Mouse (Mus musculus) central nervous system, embryonic 18 days (tissue): Measurements from ENCODE around the gene Zfp963. TPM values are rescaled to one million over a fixed set of nuclear protein-coding genes. Genes with fewer than 3 reads are reported as not detected.

Experiments used
- polyA plus RNA-seq: library from polyadenylated mRNA; depleted of rRNA; stranded (reverse); fragments of >200 nt; gene quantifications from 2 replicates; pipeline ENCODE4 v1.2.3, GENCODE M21; 2012; rRNA removed

The Zfp963 gene
- 7.2 and 8.6 TPM in 2 replicates for polyA plus RNA-seq

DNA sequence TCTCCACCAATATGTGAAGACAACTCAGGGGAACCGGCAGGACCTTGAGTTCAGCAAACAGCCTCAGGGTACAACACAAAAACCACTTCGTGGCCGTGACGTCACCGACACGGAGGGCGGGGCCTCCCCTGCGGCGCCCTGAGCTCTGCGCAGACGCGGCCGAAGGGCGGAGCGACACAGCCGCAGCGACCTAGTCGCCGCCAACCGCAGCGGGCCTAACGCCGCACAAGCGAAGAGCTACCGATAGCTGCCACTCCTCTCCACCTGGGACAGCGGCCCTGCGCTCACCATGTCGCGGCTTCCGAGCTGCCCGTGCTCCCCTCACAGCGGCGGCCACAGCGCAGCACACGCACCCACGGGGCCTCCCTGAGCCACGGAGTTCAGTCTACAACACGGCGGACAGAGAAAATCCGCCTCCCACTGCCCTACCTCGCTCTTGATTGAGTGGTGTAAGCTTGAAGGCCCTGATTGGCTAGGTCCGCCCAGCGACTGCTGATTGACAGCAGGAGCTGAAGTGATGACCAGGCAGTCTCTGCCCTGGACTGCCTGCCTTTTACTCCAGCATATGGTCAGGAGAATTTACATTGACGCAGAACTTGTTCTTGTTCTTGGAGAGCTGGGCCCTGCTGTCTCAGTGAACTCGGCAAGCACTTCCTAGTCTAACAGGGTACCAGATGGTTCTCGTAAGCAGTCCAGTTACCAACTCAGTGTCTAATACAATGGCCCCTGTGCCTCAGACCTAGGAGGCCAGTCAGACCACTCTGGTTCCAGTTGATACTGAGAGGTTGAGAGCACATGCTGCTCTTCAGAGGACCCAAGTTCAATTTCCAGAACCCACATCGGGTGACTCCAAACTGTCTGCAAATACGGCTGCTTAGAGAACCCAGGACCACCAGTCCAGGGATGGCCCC lies at the start of gene Zfp963:
Gene Zfp963, minus strand, starts transcription at position 427 of the 911 bp plus-strand sequence.

DNA sequence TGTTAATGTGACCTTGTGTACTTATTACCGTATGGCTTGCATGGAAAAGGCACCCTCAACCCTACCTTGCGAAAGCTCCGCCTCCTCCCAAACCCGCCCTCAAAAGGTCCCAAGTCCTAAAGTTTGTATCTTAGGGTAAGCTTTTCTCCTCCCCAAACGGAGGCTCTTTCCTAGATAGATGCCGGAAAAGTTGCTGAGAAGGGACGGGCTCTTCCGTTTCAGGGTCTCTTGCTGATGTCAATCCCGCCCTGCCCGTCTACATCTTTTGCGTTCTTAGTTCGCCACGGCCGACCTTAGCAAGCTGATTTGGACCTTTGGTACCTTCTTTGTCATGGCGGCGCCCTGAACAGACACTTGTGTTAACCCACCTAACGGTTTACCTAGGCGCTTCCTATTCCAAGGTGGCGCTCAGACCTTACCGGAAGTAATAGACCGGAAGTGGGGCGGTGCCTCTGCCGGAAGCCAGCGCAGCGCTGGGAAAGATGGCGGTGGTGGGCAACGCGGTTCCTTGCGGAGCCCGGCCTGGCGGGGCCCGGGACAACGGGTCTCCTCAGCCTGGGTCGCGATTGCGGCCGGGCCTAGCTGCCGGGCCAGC lies 41.1 kb upstream of the Zfp963 start, which contains the start of the genes Atp13a1 and Zfp866:
Gene Atp13a1, plus strand, starts transcription at position 391 of the 595 bp plus-strand sequence.
Gene Zfp866, minus strand, starts transcription at position 406 of the 595 bp plus-strand sequence.

DNA sequence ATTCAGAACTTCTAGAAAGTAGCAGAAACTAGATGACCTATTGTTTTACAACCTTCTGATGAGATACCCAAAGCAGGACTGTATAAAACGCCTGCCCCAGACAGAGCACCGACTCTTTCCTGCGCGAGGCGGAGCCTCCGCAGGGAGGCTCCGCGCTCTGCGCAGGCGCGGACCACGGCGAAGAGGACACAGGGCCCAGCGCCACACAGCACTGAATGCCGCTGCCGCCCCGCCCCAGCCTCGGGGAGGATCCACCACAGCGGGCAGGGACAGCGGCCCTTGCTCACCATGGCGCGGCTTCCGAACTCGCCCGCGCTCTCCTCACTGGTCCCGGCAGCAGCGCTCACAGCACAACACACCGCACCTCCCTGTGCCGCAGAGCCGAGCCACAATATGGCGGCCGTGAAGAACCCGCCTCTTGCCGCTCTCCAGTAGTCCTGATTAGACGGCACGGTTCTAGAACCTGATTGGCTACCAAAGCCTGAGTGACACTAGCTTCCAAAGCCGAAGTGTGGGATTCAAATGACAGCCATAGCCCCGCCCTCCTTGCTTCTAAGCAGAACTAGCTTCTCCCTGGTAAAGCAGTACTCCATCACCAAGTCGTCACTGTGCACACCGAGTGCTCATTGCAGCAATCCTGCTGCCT lies 24.9 kb upstream of the Zfp963 start, which contains the start of gene Gm20422:
Gene Gm20422, minus strand, starts transcription at position 384 of the 646 bp plus-strand sequence.

DNA sequence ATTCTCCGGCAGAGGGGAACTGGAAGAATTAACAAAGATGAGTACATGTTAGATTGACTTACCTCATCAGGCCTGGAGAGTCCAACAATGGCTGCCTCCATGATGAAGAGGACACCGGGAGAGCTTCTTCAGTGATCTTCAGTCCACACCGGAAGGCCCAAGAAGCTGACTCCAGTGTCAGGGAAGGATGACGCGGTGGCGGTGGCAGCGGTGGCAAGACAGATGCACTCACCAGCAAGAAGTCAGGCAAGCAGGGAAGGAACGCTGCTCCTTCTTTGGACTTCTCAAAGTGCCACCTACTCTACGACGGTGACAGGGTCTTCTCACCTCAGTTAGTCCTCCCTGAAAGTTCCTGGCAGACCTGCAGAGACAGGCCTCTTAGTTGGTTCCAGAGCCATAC lies 39.1 kb downstream of the Zfp963 start, which contains the start of gene Zfp869:
Gene Zfp869, minus strand, starts transcription at position 101 of the 400 bp plus-strand sequence.

Other genes starting within 250 kb of the Zfp963 start
- gene Gm7697, start 227.0 kb downstream of the Zfp963 start, polyA plus RNA-seq: 0.08 and 0.09 TPM in 2 replicates
- 19.2 and 19.7 TPM in 2 replicates for gene Zfp868, start 124.4 kb downstream of the Zfp963 start, polyA plus RNA-seq
- gene Zfp964, start 95.5 kb downstream of the Zfp963 start, polyA plus RNA-seq: 2.4 and 2.8 TPM in 2 replicates
- gene Zfp869, start 39.2 kb downstream of the Zfp963 start, polyA plus RNA-seq: 16.3 and 17.7 TPM in 2 replicates
- 0.95 and 1.2 TPM in 2 replicates for gene Gm20422, start 24.9 kb upstream of the Zfp963 start, polyA plus RNA-seq
- 75.2 and 80.1 TPM in 2 replicates for gene Atp13a1, start 41.2 kb upstream of the Zfp963 start, polyA plus RNA-seq
- gene Zfp866, start 41.2 kb upstream of the Zfp963 start, polyA plus RNA-seq: 32.2 and 32.9 TPM in 2 replicates
- 85.4 and 95.9 TPM in 2 replicates for gene Gmip, start 58.7 kb upstream of the Zfp963 start, polyA plus RNA-seq
- gene Lpar2, start 72.5 kb upstream of the Zfp963 start, polyA plus RNA-seq: 5.8 and 6.4 TPM in 2 replicates
- 29.2 and 35.4 TPM in 2 replicates for gene Pbx4, start 82.5 kb upstream of the Zfp963 start, polyA plus RNA-seq
- 7.6 and 7.8 TPM in 2 replicates for gene Cilp2, start 137.7 kb upstream of the Zfp963 start, polyA plus RNA-seq
- 0.47 and 0.51 TPM in 2 replicates for gene Tssk6, start 152.2 kb upstream of the Zfp963 start, polyA plus RNA-seq
- 120 and 129 TPM in 2 replicates for gene Ndufa13, start 152.6 kb upstream of the Zfp963 start, polyA plus RNA-seq
- gene Yjefn3, start 152.7 kb upstream of the Zfp963 start, polyA plus RNA-seq: 10.8 and 11.7 TPM in 2 replicates
- gene Gatad2a, start 246.4 kb upstream of the Zfp963 start, polyA plus RNA-seq: 20.8 and 21.0 TPM in 2 replicates